Mouse (Mus musculus) thymus, adult 2 months (tissue): Measurements from ENCODE around the gene Itm2b. TPM values are rescaled to one million over a fixed set of nuclear protein-coding genes. Genes with fewer than 3 reads are reported as not detected.

Experiments used
- DNase-seq: peaks from one replicate; pipeline ENCODE4 v3.0.0; 2021
- H3K27ac ChIP-seq: fragments of 200-500 bp; 2 replicates; pipeline ENCODE4 v1.5.1; 2012; ENCODE audit warnings: low read length, control low read depth; ENCODE audit not compliant: control insufficient read depth, insufficient read depth
- H3K27me3 ChIP-seq: fragments of 200-500 bp; 2 replicates; pipeline ENCODE4 v1.6.1; 2012; ENCODE audit warnings: mild to moderate bottlenecking, low read length, moderate library complexity, mixed read lengths; ENCODE audit not compliant: control insufficient read depth, insufficient read depth
- H3K36me3 ChIP-seq: fragments of 200-500 bp; 2 replicates; pipeline ENCODE4 v1.6.1; 2012; ENCODE audit warnings: mild to moderate bottlenecking, low read length, moderate library complexity; ENCODE audit not compliant: control insufficient read depth, insufficient read depth
- H3K4me1 ChIP-seq: fragments of 200-500 bp; replicated peaks from 2 replicates; pipeline ENCODE4 v1.6.1; 2012; ENCODE audit warnings: low read length; ENCODE audit not compliant: control insufficient read depth, insufficient read depth
- H3K4me3 ChIP-seq: fragments of 200-500 bp; 2 replicates; pipeline ENCODE4 v1.5.1; 2012; ENCODE audit warnings: mild to moderate bottlenecking, low read length, control low read depth, moderate library complexity; ENCODE audit not compliant: control insufficient read depth, insufficient read depth
- CTCF ChIP-seq: fragments of 200-500 bp; IDR thresholded peaks from 2 replicates; pipeline ENCODE4 v1.5.1; 2012; ENCODE audit warnings: mild to moderate bottlenecking, control low read depth, low read length, moderate library complexity, borderline replicate concordance; ENCODE audit not compliant: control insufficient read depth, poor library complexity, insufficient read depth; ENCODE audit errors: extremely low read depth
- POLR2A ChIP-seq: fragments of 200-500 bp; IDR thresholded peaks from 2 replicates; pipeline ENCODE4 v1.6.1; 2012; ENCODE audit warnings: mild to moderate bottlenecking, low read length, control low read depth, moderate library complexity; ENCODE audit not compliant: control insufficient read depth, poor library complexity, insufficient read depth; ENCODE audit errors: extremely low read depth
- WGBS: fragments of 180-500 bp; shearing (Covaris S2); methylation state at CpG from one replicate; pipeline ENCODE4 v1.1.7; 2018; 5-methylcytosine and 5-hydroxymethylcytosine counted together
- polyA plus RNA-seq: library from polyadenylated mRNA; depleted of rRNA; stranded (reverse); fragments of >200 nt; gene quantifications from 2 replicates; pipeline ENCODE4 v1.2.3, GENCODE M21; 2012

Gene Itm2b
- polyA plus RNA-seq, 1 experiment, result 985 TPM

DNA sequence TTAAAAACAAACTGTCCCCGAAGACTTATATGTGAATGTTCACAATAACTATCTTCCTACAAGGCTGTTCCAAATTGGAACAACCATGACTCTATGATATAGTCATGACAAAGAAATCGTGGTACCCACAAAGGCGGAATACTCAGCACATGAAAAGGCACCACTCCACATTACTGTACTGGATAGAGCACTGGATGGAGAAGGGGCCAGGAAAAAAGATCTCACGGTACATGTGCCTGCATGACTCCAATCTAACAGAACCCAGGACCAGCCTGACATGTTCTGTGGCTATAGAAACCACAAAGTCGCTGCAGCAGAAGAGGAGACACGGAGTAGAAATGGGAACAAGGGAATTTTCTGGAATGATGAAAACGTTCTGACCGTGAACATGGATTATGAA is 30.4 kb downstream of the Itm2b start:
- Histone ChIP-seq H3K27ac (no peak overlapping the region), H3K36me3 (peaks cover 30% of the 10 kb centered on the region), H3K4me1 (0 out of 2 replicates have a peak, but pooled peaks cover 2% of the 10 kb centered on the region)

DNA sequence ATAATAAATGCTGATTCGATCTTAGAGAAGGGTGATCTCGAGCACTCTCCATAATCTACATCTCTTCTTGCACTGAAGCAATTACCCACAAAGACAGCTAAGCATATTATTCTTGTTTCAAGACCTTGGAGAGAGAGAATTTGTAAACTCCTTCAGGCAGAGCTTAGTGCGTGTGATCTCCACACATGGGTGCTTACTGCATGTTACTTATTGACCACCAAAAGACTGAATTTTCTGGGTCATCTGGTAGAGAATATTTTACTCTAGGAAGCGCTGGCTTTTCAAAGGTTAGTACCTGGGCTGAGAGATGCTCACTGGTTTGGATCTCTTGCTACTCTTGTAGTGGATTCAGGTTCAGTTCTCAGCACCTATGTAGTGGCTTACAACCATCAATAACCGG is 34.0 kb downstream of the Itm2b start:
- TF ChIP-seq CTCF (no peak), POLR2A (no peak)
- WGBS, result 96% methylated on average over 5 of the region's 5 CpGs
- Histone ChIP-seq H3K36me3 (peaks cover 5% of the 10 kb centered on the region; the same call in 1 of the 2 replicates), H3K27ac (no peak overlapping the region), H3K4me3 (no peak overlapping the region), H3K27me3 (no peaks in the 10 kb centered on the region), H3K4me1 (peaks cover 5% of the 10 kb centered on the region; the same call in 1 of the 2 replicates)
- DNase-seq, result no peak

More for the DNA sequence above, 30.4 kb downstream of the Itm2b start:
- no peak for TF ChIP-seq CTCF
- TF ChIP-seq POLR2A, result no peak
- no peak overlapping the region for H3K4me3 ChIP-seq
- DNase-seq, result no peak
- WGBS, result 94% methylated on average over 8 of the region's 8 CpGs
- H3K27me3 ChIP-seq, result no peaks in the 10 kb centered on the region

DNA sequence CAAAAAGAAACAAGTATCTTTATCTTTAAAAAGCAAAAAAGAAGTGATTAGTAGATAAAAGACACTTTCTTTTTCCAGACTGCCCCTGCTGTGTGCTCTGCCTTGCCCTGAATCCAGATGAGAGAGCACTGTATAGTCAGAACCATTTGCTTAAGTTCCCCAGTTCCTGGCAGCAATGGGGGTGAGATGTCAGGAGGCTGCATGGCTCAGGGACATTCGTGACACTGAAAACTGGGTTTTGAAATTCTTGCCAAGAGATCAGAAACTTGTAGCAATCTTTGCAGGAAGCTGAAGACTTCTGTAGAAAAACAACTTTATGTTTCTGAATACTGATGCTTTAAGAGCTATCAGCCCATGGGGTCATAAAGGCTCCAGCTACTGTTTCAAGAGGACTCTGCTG is 35.1 kb downstream of the Itm2b start:
- 56% methylated on average over 1 of the region's 1 CpGs for WGBS
- Histone ChIP-seq H3K4me3 (no peak overlapping the region), H3K27me3 (no peaks in the 10 kb centered on the region), H3K4me1 (peaks cover 5% of the 10 kb centered on the region; the same call in 1 of the 2 replicates), H3K27ac (peak overlapping the region; percentile 64), H3K36me3 (peaks cover 5% of the 10 kb centered on the region; the same call in 1 of the 2 replicates)
- DNase-seq, result no peak
- TF ChIP-seq POLR2A, result no peak
- TF ChIP-seq CTCF, result no peak

DNA sequence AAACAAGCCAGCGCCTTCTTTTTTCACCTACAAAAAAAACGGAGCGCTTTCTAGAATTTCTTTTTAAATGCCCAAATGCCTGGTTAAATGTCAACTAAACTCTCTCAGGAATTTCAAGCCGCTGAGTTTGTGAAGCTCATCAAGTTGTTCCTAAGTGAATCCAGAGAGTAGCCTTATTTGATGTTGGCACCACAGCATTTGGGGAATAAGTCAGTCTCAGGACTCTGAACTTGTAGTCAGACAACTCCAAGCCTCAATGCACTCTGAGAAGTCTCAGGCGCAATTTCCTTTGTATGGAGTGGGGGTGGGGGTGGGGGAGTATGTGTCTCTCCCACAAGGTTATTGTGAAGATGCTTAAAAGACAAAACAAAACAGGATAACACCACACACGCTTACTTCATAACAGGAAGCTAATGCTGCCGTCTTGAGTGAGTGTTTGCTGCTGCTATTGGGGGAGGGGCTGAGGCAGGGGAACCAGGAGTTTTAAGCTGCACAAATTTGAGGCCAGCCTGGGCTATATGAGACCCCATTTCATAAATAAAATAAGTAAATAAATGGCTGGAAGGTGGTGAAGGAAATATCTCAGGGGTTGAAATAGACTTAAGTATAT is 35.9 kb downstream of the Itm2b start:
- 64% methylated on average over 7 of the region's 7 CpGs for WGBS
- peak; percentile 25 for DNase-seq
- no peak overlapping the region; the same call in 1 of the 2 replicates for H3K27ac ChIP-seq
- no peaks in the 10 kb centered on the region for H3K27me3 ChIP-seq
- H3K36me3 ChIP-seq, result peaks cover 5% of the 10 kb centered on the region; the same call in 1 of the 2 replicates
- no peak overlapping the region for H3K4me3 ChIP-seq
- H3K4me1 ChIP-seq, result peaks cover 5% of the 10 kb centered on the region; the same call in 1 of the 2 replicates
- TF ChIP-seq CTCF (no peak), POLR2A (no peak)

DNA sequence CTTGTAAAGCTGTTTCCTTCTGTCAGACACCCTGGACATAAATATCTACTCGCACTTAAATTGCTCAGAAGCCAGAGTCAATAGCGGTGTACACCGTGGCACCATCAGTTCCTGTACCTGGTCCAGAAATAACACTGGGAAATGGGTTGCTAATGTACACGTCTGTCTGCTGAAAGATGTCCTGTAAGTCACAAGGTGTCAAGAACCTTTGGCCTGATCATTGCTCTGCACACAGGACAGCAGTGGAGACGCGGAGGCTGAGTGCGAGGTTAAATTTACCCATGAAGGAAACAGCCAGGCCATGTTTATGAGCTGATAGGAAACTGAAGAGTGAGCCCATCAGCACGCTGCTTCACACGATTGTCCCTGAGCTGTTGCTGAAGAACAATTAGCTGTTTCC is 37.8 kb downstream of the Itm2b start:
- no peak overlapping the region for H3K4me3 ChIP-seq
- H3K36me3 ChIP-seq, result peaks cover 5% of the 10 kb centered on the region; the same call in 1 of the 2 replicates
- no peak for DNase-seq
- TF ChIP-seq CTCF, result no peak
- TF ChIP-seq POLR2A, result no peak
- 73% methylated on average over 9 of the region's 9 CpGs for WGBS
- H3K27me3 ChIP-seq, result no peaks in the 10 kb centered on the region
- H3K4me1 ChIP-seq, result peaks cover 5% of the 10 kb centered on the region; the same call in 1 of the 2 replicates
- H3K27ac ChIP-seq, result no peak overlapping the region

DNA sequence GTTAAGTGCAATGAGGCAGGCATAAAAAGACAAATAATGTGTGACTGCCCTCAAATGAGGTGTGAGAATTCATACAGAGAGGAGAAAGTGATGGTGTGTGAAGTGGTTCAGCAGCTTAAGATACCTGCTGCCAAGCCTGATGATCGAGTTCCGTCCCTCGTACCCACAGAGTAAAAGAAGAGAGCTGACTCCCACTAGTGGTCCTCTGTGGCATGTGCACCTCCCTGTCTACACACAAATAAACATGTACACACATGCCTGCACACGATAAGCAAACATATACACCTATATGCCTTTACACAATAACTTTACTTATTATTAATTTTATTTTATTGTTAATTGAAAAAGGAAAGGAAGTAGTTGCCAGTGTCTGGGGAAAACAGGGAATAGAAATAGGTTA is 39.5 kb downstream of the Itm2b start:
- Histone ChIP-seq H3K4me3 (no peak overlapping the region), H3K36me3 (peaks cover 5% of the 10 kb centered on the region; the same call in 1 of the 2 replicates), H3K27me3 (no peaks in the 10 kb centered on the region), H3K4me1 (peaks cover 5% of the 10 kb centered on the region; the same call in 1 of the 2 replicates), H3K27ac (no peak overlapping the region)
- WGBS, result 95% methylated on average over 4 of the region's 4 CpGs
- DNase-seq, result no peak
- TF ChIP-seq POLR2A (no peak), CTCF (no peak)
